ENCODE assay signal across 14 mouse cellular contexts in the genomic region with DNA sequence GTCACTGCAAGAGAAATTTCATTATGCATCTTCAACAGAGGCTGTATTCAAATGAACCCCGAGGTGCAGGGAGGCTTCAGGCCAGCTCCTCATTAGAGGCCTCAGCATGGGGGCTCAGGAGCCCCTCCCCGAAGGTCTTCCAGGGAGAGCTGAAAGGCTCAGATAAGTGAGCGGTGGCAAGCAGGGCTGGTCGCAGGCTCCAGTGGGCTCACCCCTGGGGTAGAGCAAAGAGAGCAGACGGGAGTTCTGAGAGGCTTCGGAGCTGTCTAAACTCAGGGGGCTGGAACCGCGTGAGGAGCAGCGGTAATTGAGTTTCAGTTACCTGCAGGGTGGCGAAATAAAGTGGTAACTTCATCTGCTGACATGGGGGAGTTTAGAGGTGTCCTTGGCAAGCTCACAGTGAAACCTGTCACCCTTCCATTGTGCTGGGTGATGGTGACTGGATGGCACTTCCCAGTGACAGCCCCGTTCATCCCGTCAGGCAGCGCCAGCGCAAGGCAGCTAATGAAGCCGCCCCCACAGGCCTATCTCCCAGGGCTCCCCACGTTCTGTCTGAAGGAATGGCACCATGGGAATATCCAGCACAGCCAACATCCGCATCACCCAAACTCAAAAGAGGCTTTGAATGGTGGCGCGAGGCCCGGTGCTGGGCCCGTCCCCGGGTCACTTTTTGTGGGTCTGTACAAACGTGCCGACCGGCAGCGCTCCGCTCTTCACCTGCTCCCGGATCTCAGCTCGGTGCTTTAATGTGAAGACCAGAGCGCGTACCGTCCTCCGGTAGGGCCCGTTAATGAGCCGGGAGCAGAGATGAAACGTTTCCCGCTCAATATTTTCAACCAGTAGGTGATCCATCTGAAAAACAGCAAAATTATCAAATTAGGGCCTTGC. TPM values are rescaled to one million over a fixed set of nuclear protein-coding genes. Genes with fewer than 3 reads are reported as not detected.
DNase-seq lines count a peak whose midpoint lies in the region; ATAC-seq and TF ChIP-seq lines count a peak whose summit lies in the region.
"Had no signal": no experiment of that assay in that cellular context is flagged by ENCODE, and none has a peak within 500 bp of the region (broad histone marks: within the 10 kb centered on the region; RNA-seq: fewer than 3 reads in every experiment).

No protein-coding gene starts in this region.

- 50% methylated on average over 37 of the region's 37 CpGs for WGBS in heart, embryonic 13.5 days
- 29% methylated on average over 37 of the region's 37 CpGs for WGBS in embryonic facial prominence, embryonic 11.5 days
- 25% methylated on average over 37 of the region's 37 CpGs for WGBS in hindbrain, embryonic 14.5 days
- WGBS in midbrain, postnatal 0 days, result 22% methylated on average over 37 of the region's 37 CpGs

- peaks cover 49% of the 10 kb centered on the region for H3K4me1 ChIP-seq in heart, embryonic 13.5 days
- H3K4me1 ChIP-seq in embryonic facial prominence, embryonic 11.5 days (ENCODE audit: control insufficient read depth, insufficient read depth, low read length), result peaks cover 13% of the 10 kb centered on the region; the same call in 1 of the 2 replicates
- peaks cover 28% of the 10 kb centered on the region for H3K4me1 ChIP-seq in hindbrain, embryonic 14.5 days (replicated peaks; ENCODE audit: control insufficient read depth, insufficient read depth, low read length)
- peaks cover 4% of the 10 kb centered on the region; the same call in 1 of the 2 replicates for H3K4me1 ChIP-seq in midbrain, postnatal 0 days (ENCODE audit: insufficient read depth, low read length)

- DNase-seq in heart, adult 11 months, result no peak
- no peak for DNase-seq in embryonic facial prominence, embryonic 11.5 days (ENCODE audit: low spot score)
- DNase-seq in hindbrain, embryonic 14.5 days (ENCODE audit: low spot score), result peak; percentile 49
- no peak for DNase-seq in midbrain, postnatal 0 days (ENCODE audit: low spot score)
- DNase-seq in frontal cortex, postnatal 10 days (ENCODE audit: low spot score in 2 of 2), result no peak

- H3K4me2 ChIP-seq in heart, embryonic 13.5 days, result peak overlapping the region; percentile 16; the same call in 1 of the 2 replicates
- H3K4me2 ChIP-seq in embryonic facial prominence, embryonic 11.5 days (ENCODE audit: low read depth, low read length), result no peak overlapping the region
- 0 out of 2 replicates have a peak overlapping the region, but pooled peaks have one; percentile 11 for H3K4me2 ChIP-seq in hindbrain, embryonic 14.5 days (replicated peaks)
- H3K4me2 ChIP-seq in midbrain, postnatal 0 days (ENCODE audit: low read depth, low read length, poor library complexity, severe bottlenecking), result no peak overlapping the region
- H3K4me2 ChIP-seq: liver, embryonic 11.5 days had no signal

- H3K9me3 ChIP-seq in heart, embryonic 13.5 days, result no peaks in the 10 kb centered on the region
- no peaks in the 10 kb centered on the region for H3K9me3 ChIP-seq in embryonic facial prominence, embryonic 11.5 days (replicated peaks; ENCODE audit: control insufficient read depth, low read length)
- no peaks in the 10 kb centered on the region for H3K9me3 ChIP-seq in hindbrain, embryonic 14.5 days (ENCODE audit: control insufficient read depth, low read length)
- no peaks in the 10 kb centered on the region for H3K9me3 ChIP-seq in midbrain, postnatal 0 days (ENCODE audit: low read length)

- ATAC-seq in heart, embryonic 13.5 days (ENCODE audit: extremely low read depth, insufficient number of reproducible peaks, low FRiP score, low TSS enrichment), result no peak
- ATAC-seq in embryonic facial prominence, embryonic 11.5 days (replicated peaks; ENCODE audit: insufficient number of reproducible peaks, low FRiP score, low TSS enrichment, low read depth), result no peak
- peak; percentile 49; the same call in 1 of the 2 replicates for ATAC-seq in hindbrain, embryonic 14.5 days (ENCODE audit: low FRiP score)
- peak; percentile 52 for ATAC-seq in midbrain, postnatal 0 days (ENCODE audit: low FRiP score)
- ATAC-seq in CD4-positive, CD25-positive, alpha-beta regulatory T cell, adult 4 months, result no peak
- ATAC-seq in megakaryocyte progenitor cell, adult 5-6 weeks (replicated peaks; ENCODE audit: poor library complexity), result no peak

- H3K36me3 ChIP-seq in heart, embryonic 13.5 days, result peaks cover 21% of the 10 kb centered on the region
- no peaks in the 10 kb centered on the region for H3K36me3 ChIP-seq in embryonic facial prominence, embryonic 11.5 days (replicated peaks; ENCODE audit: control insufficient read depth, insufficient read depth, low read depth, low read length)
- H3K36me3 ChIP-seq in hindbrain, embryonic 14.5 days (replicated peaks; ENCODE audit: control insufficient read depth, insufficient read depth), result no peaks in the 10 kb centered on the region
- H3K36me3 ChIP-seq in midbrain, postnatal 0 days (ENCODE audit: insufficient read depth, low read length), result no peaks in the 10 kb centered on the region

- 0 out of 2 replicates have a peak, but pooled peaks cover 5% of the 10 kb centered on the region for H3K27me3 ChIP-seq in heart, embryonic 13.5 days (replicated peaks)
- H3K27me3 ChIP-seq in embryonic facial prominence, embryonic 11.5 days (ENCODE audit: control insufficient read depth, insufficient read depth, low read length), result no peaks in the 10 kb centered on the region
- H3K27me3 ChIP-seq in hindbrain, embryonic 14.5 days (ENCODE audit: control insufficient read depth, insufficient read depth, low read length), result no peaks in the 10 kb centered on the region
- no peaks in the 10 kb centered on the region for H3K27me3 ChIP-seq in midbrain, postnatal 0 days (ENCODE audit: insufficient read depth, low read length)

- no peak overlapping the region for H3K9ac ChIP-seq in heart, embryonic 13.5 days
- no peak overlapping the region for H3K9ac ChIP-seq in embryonic facial prominence, embryonic 11.5 days (replicated peaks; ENCODE audit: low read length)
- H3K9ac ChIP-seq in hindbrain, embryonic 14.5 days, result peak overlapping the region; percentile 13; the same call in 1 of the 2 replicates
- no peak overlapping the region for H3K9ac ChIP-seq in midbrain, postnatal 0 days (replicated peaks; ENCODE audit: low read length, poor library complexity, severe bottlenecking)

- no peak for TF ChIP-seq CTCF in midbrain, postnatal 0 days (IDR thresholded peaks at IDR 0.05)

- no peak overlapping the region for H3K4me3 ChIP-seq in heart, embryonic 13.5 days
- no peak overlapping the region for H3K4me3 ChIP-seq in embryonic facial prominence, embryonic 11.5 days (ENCODE audit: low read depth, low read length)
- H3K4me3 ChIP-seq in hindbrain, embryonic 14.5 days (replicated peaks; ENCODE audit: low read length), result no peak overlapping the region
- H3K4me3 ChIP-seq in midbrain, postnatal 0 days (ENCODE audit: low read depth, low read length), result no peak overlapping the region

- H3K27ac ChIP-seq in heart, embryonic 13.5 days (replicated peaks), result no peak overlapping the region
- 0 out of 2 replicates have a peak overlapping the region, but pooled peaks have one; percentile 16 for H3K27ac ChIP-seq in embryonic facial prominence, embryonic 11.5 days (replicated peaks; ENCODE audit: low read depth, low read length)
- H3K27ac ChIP-seq in hindbrain, embryonic 14.5 days, result peak overlapping the region; percentile 76
- peak overlapping the region; percentile 47; the same call in 1 of the 2 replicates for H3K27ac ChIP-seq in midbrain, postnatal 0 days (ENCODE audit: low read depth, low read length)

RNA-seq across cellular contexts. Expression of gene Tmem59, which starts 39.0 kb away (rescaled TPM):
- polyA plus RNA-seq in heart, embryonic 13.5 days (2015; fragmentation: Nextera tagmentation; extraction: Ambion mirVana), result 327 TPM in 2 replicates
- 370 and 373 TPM in 2 replicates for polyA plus RNA-seq in embryonic facial prominence, embryonic 11.5 days (2014; fragmentation: Nextera tagmentation; extraction: Ambion mirVana)
- 391 and 398 TPM in 2 replicates for polyA plus RNA-seq in hindbrain, embryonic 14.5 days (2014; fragmentation: Nextera tagmentation; extraction: Ambion mirVana)
- 127 and 153 TPM in 2 replicates for total RNA-seq in midbrain, postnatal 0 days (2014; rRNA removed)
- polyA plus RNA-seq in midbrain, postnatal 0 days (2015; fragmentation: Nextera tagmentation; extraction: Ambion mirVana), result 338 and 347 TPM in 2 replicates
- polyA plus RNA-seq in CD4-positive, CD25-positive, alpha-beta regulatory T cell, adult 4 months (2017; shearing (Covaris generic)), result 100 to 1,000 TPM; 439 to 478 TPM
- 267 and 292 TPM in 2 replicates for total RNA-seq in megakaryocyte progenitor cell, adult 5-6 weeks (2015)
- total RNA-seq in megakaryocyte progenitor cell, adult 5-6 weeks (2017), result 122 and 151 TPM in 2 replicates

RNA-seq across cellular contexts. Expression of gene Tceanc2, which starts 39.7 kb away (rescaled TPM):
- 14.5 and 15.2 TPM in 2 replicates for polyA plus RNA-seq in heart, embryonic 13.5 days (2015; fragmentation: Nextera tagmentation; extraction: Ambion mirVana)
- polyA plus RNA-seq in embryonic facial prominence, embryonic 11.5 days (2014; fragmentation: Nextera tagmentation; extraction: Ambion mirVana), result 24.6 and 29.8 TPM in 2 replicates
- 22.7 and 22.9 TPM in 2 replicates for polyA plus RNA-seq in hindbrain, embryonic 14.5 days (2014; fragmentation: Nextera tagmentation; extraction: Ambion mirVana)
- 8.1 and 12.1 TPM in 2 replicates for total RNA-seq in midbrain, postnatal 0 days (2014; rRNA removed)
- 21.3 and 33.4 TPM in 2 replicates for polyA plus RNA-seq in midbrain, postnatal 0 days (2015; fragmentation: Nextera tagmentation; extraction: Ambion mirVana)
- 10 to 100 TPM; 19.4 to 19.8 TPM for polyA plus RNA-seq in CD4-positive, CD25-positive, alpha-beta regulatory T cell, adult 4 months (2017; shearing (Covaris generic))
- total RNA-seq in megakaryocyte progenitor cell, adult 5-6 weeks (2015), result 17.3 and 25.5 TPM in 2 replicates
- 20.5 and 25.3 TPM in 2 replicates for total RNA-seq in megakaryocyte progenitor cell, adult 5-6 weeks (2017)

RNA-seq across cellular contexts. Expression of gene Cdcp2, which starts 42.5 kb away (rescaled TPM):
- not detected in 2 replicates for polyA plus RNA-seq in heart, embryonic 13.5 days (2015; fragmentation: Nextera tagmentation; extraction: Ambion mirVana)
- polyA plus RNA-seq in embryonic facial prominence, embryonic 11.5 days (2014; fragmentation: Nextera tagmentation; extraction: Ambion mirVana), result not detected in 2 replicates
- not detected in 2 replicates for polyA plus RNA-seq in hindbrain, embryonic 14.5 days (2014; fragmentation: Nextera tagmentation; extraction: Ambion mirVana)
- 0.22 TPM in 1 of 2 replicates, not detected in the other for total RNA-seq in midbrain, postnatal 0 days (2014; rRNA removed)
- polyA plus RNA-seq in midbrain, postnatal 0 days (2015; fragmentation: Nextera tagmentation; extraction: Ambion mirVana), result 0.06 and 0.12 TPM in 2 replicates
- polyA plus RNA-seq in CD4-positive, CD25-positive, alpha-beta regulatory T cell, adult 4 months (2017; shearing (Covaris generic)), result not detected
- not detected in 2 replicates for total RNA-seq in megakaryocyte progenitor cell, adult 5-6 weeks (2015)
- total RNA-seq in megakaryocyte progenitor cell, adult 5-6 weeks (2017), result not detected in 2 replicates
- total RNA-seq: adrenal gland, postnatal 36 days; layer of hippocampus, adult 18-20 months had no signal
- polyA plus RNA-seq: C2C12; frontal cortex, adult 2 months; heart, postnatal 0 days; liver, embryonic 11.5 days had no signal

Comparison
In these comparisons a context has a peak if more than half of its experiments do, and no peak if none do; other contexts are left out.
1. ATAC-seq: peak in hindbrain, embryonic 14.5 days (single experiment) and midbrain, postnatal 0 days (single experiment); none in heart, embryonic 13.5 days (single experiment), embryonic facial prominence, embryonic 11.5 days (single experiment), CD4-positive, CD25-positive, alpha-beta regulatory T cell, adult 4 months (single experiment) and megakaryocyte progenitor cell, adult 5-6 weeks (single experiment).
2. H3K4me2 ChIP-seq: peak in heart, embryonic 13.5 days (single experiment) and hindbrain, embryonic 14.5 days (single experiment); none in embryonic facial prominence, embryonic 11.5 days (single experiment) and midbrain, postnatal 0 days (single experiment).